ENCODE assay signal across 9 mouse cellular contexts in the genomic region with DNA sequence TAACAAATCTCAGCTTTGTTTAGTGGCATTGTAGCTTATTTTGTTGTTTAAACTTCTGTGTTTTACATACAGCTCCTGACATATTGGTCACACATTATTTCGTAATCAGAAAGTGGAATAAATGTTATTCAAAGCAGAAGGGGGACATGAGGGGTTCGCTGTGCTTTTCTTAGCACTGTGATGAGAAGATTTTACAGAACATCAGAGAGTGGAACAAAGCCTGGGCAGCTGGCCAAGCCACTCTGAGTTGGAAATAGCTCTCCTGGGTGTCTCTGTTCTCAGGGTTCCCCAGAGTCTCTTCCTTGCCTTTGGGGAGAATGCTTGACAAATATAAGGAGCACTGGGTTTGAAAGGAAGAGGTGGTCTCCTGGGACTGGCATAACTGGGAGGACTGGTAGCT.
A peak's percentile ranks its signal among the peaks of the same experiment; 100 is the strongest.
DNase-seq lines count a peak whose midpoint lies in the region; ATAC-seq and TF ChIP-seq lines count a peak whose summit lies in the region.
"Had no signal": no experiment of that assay in that cellular context is flagged by ENCODE, and none has a peak within 500 bp of the region (broad histone marks: within the 10 kb centered on the region; RNA-seq: fewer than 3 reads in every experiment).

No protein-coding gene starts in this region.

- TF ChIP-seq POLR2A in thymus, adult 2 months (IDR thresholded peaks at IDR 0.05; ENCODE audit: control insufficient read depth, extremely low read depth, insufficient read depth, low read length, poor library complexity), result no peak

- H3K9ac ChIP-seq in lung, embryonic 14.5 days, result no peak overlapping the region
- H3K9ac ChIP-seq: limb, embryonic 12.5 days had no signal

- no peak overlapping the region for H3K27ac ChIP-seq in lung, embryonic 14.5 days (ENCODE audit: low read depth)
- no peak overlapping the region for H3K27ac ChIP-seq in thymus, adult 2 months (ENCODE audit: control insufficient read depth, insufficient read depth, low read length)
- H3K27ac ChIP-seq: limb, embryonic 12.5 days had no signal

- no peak for TF ChIP-seq CTCF in lung, embryonic 14.5 days (IDR thresholded peaks at IDR 0.05; ENCODE audit: low read depth)
- no peak for TF ChIP-seq CTCF in thymus, adult 2 months (IDR thresholded peaks at IDR 0.05; ENCODE audit: borderline replicate concordance, control insufficient read depth, extremely low read depth, insufficient read depth, low read length, poor library complexity)

- WGBS in lung, embryonic 14.5 days, result 48% methylated on average over 2 of the region's 2 CpGs
- WGBS in thymus, adult 2 months, result 23% methylated on average over 2 of the region's 2 CpGs

- no peaks in the 10 kb centered on the region; the same call in 1 of the 2 replicates for H3K4me1 ChIP-seq in lung, embryonic 14.5 days (ENCODE audit: insufficient read depth)
- no peaks in the 10 kb centered on the region for H3K4me1 ChIP-seq in thymus, adult 2 months (replicated peaks; ENCODE audit: control insufficient read depth, insufficient read depth, low read length)
- H3K4me1 ChIP-seq: limb, embryonic 12.5 days had no signal

- H3K9me3 ChIP-seq in lung, embryonic 14.5 days (ENCODE audit: low read depth, low read length), result no peaks in the 10 kb centered on the region

- no peak overlapping the region for H3K4me2 ChIP-seq in lung, embryonic 14.5 days
- H3K4me2 ChIP-seq: limb, embryonic 12.5 days had no signal

- H3K27me3 ChIP-seq in lung, embryonic 14.5 days (ENCODE audit: insufficient read depth, low read length), result no peaks in the 10 kb centered on the region
- no peaks in the 10 kb centered on the region for H3K27me3 ChIP-seq in thymus, adult 2 months (ENCODE audit: control insufficient read depth, insufficient read depth, low read length)
- H3K27me3 ChIP-seq: limb, embryonic 12.5 days had no signal

- intact Hi-C loops in heart, postnatal 10 days (cut with DNase I), result no loop called here

- peak; percentile 80 for DNase-seq in lung, embryonic 14.5 days
- no peak for DNase-seq in lung, adult 18-20 months
- DNase-seq in frontal cortex, adult 2 months (ENCODE audit: extremely low spot score in 1 of 2, low spot score in 1 of 2), result peak; percentile 57 to 85
- peak; percentile 68 for DNase-seq in heart, postnatal 10 days
- DNase-seq in right cerebral cortex, postnatal 10 days (ENCODE audit: low spot score in 2 of 2), result peak; percentile 88 to 90
- DNase-seq in spleen, postnatal 36 days (ENCODE audit: low spot score in 2 of 2), result no peak
- no peak for DNase-seq in thymus, adult 2 months
- no peak for DNase-seq in natural killer cell, adult 2 months (ENCODE audit: low spot score in 2 of 2)

- ATAC-seq in lung, embryonic 14.5 days (ENCODE audit: insufficient read depth), result peak; percentile 14; the same call in 1 of the 2 replicates

- no peaks in the 10 kb centered on the region for H3K36me3 ChIP-seq in lung, embryonic 14.5 days (ENCODE audit: insufficient read depth)
- H3K36me3 ChIP-seq in thymus, adult 2 months (ENCODE audit: control insufficient read depth, insufficient read depth, low read length), result no peaks in the 10 kb centered on the region
- H3K36me3 ChIP-seq: limb, embryonic 12.5 days had no signal

- no peak overlapping the region for H3K4me3 ChIP-seq in lung, embryonic 14.5 days (ENCODE audit: low read depth, low read length)
- H3K4me3 ChIP-seq in thymus, adult 2 months (ENCODE audit: control insufficient read depth, insufficient read depth, low read length), result no peak overlapping the region
- H3K4me3 ChIP-seq: limb, embryonic 12.5 days had no signal

Comparison
In these comparisons a context has a peak if more than half of its experiments do, and no peak if none do; other contexts are left out.
1. DNase-seq: peak in lung, embryonic 14.5 days (single experiment), frontal cortex, adult 2 months (2 of 2), heart, postnatal 10 days (2 of 2) and right cerebral cortex, postnatal 10 days (2 of 2); none in lung, adult 18-20 months (0 of 2), spleen, postnatal 36 days (0 of 2), thymus, adult 2 months (single experiment) and natural killer cell, adult 2 months (0 of 2).